Mouse (Mus musculus): ENCODE measurements around the gene Yipf1. TPM values are rescaled to one million over a fixed set of nuclear protein-coding genes. Genes with fewer than 3 reads are reported as not detected.

Yipf1 gene
- polyA plus RNA-seq, 1 experiment from 2014 or later: 84.5 TPM

DNA sequence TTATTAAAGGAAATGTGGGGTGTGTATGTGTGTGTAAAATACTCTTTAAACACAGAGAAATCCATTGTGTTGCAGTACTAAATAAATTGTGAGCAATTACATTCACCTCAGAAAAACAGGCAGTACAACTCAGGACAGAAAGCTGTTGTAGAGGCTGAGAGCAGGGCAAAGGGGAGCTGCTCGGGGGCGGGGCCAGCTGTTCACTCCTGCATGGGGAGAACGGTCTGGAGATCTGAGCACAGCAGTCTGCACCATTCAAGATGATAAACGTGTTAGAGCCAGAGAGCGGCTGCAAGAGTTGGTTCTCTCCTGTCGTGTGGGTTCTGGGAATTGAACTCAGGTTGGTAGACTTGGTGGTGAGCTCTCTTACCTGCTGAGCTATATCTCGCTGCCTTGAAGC, 66.7 kb downstream of the Yipf1 start:
- no peaks in the 10 kb centered on the region for H3K27me3 ChIP-seq (replicated peaks; ENCODE audit: control insufficient read depth, insufficient read depth, low read length)
- ATAC-seq: no peak
- H3K9ac ChIP-seq (ENCODE audit: low read depth, low read length): no peak overlapping the region
- 69% methylated on average over 7 of the region's 7 CpGs for WGBS
- H3K9me3 ChIP-seq (ENCODE audit: control insufficient read depth, low read length): no peaks in the 10 kb centered on the region
- H3K27ac ChIP-seq (ENCODE audit: low read length): no peak overlapping the region
- H3K4me2 ChIP-seq (ENCODE audit: low read depth, low read length): no peak overlapping the region
- H3K4me3 ChIP-seq (ENCODE audit: low read length): no peak overlapping the region
- peaks cover 4% of the 10 kb centered on the region; the same call in 1 of the 2 replicates for H3K36me3 ChIP-seq (ENCODE audit: control insufficient read depth, insufficient read depth, low read length)
- no peaks in the 10 kb centered on the region for H3K4me1 ChIP-seq (ENCODE audit: control insufficient read depth, insufficient read depth, low read length)

DNA sequence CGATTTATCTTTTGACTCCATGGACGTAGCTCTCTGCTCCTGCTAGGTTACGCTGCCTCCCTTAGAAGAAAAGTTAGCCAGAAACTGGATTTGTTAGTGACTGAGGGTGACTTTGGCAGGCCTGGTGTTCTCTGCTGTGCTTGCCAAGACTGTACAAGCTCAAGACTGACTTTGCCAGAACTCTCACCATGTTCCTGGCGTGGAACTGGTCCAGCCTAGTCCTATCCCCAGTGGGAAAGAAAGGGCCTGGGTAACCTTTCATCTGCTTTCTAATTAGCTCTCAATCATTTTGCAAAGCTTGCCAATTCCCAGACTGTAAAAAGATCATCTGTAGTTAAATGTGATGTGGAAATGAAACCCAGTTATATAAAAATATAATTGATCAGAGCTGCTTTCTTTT, 72.9 kb downstream of the Yipf1 start:
- Histone ChIP-seq H3K4me1 (ENCODE audit: control insufficient read depth, insufficient read depth, low read length) (no peaks in the 10 kb centered on the region), H3K4me3 (ENCODE audit: low read length) (no peak overlapping the region), H3K4me2 (ENCODE audit: low read depth, low read length) (no peak overlapping the region), H3K36me3 (ENCODE audit: control insufficient read depth, insufficient read depth, low read length) (peaks cover under 1% of the 10 kb centered on the region), H3K9ac (ENCODE audit: low read depth, low read length) (no peak overlapping the region), H3K27me3 (replicated peaks; ENCODE audit: control insufficient read depth, insufficient read depth, low read length) (no peaks in the 10 kb centered on the region), H3K9me3 (ENCODE audit: control insufficient read depth, low read length) (no peaks in the 10 kb centered on the region), H3K27ac (ENCODE audit: low read length) (no peak overlapping the region)
- WGBS: 92% methylated on average over 4 of the region's 4 CpGs
- no peak for ATAC-seq

DNA sequence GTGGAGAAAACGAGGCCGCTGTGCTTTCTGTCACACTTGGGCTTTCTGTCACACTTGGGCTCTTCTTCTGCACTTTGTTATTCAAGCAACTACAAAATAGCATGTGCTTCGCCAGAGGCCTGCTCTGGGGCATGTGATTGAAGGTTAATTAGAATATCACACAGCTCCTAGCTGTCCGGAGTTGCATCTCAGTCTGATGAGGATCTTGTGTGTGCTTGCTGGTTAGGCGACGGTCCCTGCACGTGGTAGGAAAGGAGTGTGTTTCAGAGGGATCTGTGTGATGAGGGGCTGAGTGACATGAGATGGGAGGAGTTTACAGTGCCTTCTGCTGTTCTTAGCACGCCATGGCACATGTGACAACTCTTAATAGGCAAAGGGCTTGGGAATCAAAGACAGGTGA, 73.3 kb downstream of the Yipf1 start:
- no peaks in the 10 kb centered on the region for H3K4me1 ChIP-seq (ENCODE audit: control insufficient read depth, insufficient read depth, low read length)
- WGBS: 90% methylated on average over 8 of the region's 8 CpGs
- H3K27ac ChIP-seq (ENCODE audit: low read length): no peak overlapping the region
- H3K4me2 ChIP-seq (ENCODE audit: low read depth, low read length): no peak overlapping the region
- H3K4me3 ChIP-seq (ENCODE audit: low read length): no peak overlapping the region
- ATAC-seq: no peak
- H3K9ac ChIP-seq (ENCODE audit: low read depth, low read length): no peak overlapping the region
- H3K27me3 ChIP-seq (replicated peaks; ENCODE audit: control insufficient read depth, insufficient read depth, low read length): no peaks in the 10 kb centered on the region
- no peaks in the 10 kb centered on the region for H3K9me3 ChIP-seq (ENCODE audit: control insufficient read depth, low read length)
- no peaks in the 10 kb centered on the region; the same call in 1 of the 2 replicates for H3K36me3 ChIP-seq (ENCODE audit: control insufficient read depth, insufficient read depth, low read length)

DNA sequence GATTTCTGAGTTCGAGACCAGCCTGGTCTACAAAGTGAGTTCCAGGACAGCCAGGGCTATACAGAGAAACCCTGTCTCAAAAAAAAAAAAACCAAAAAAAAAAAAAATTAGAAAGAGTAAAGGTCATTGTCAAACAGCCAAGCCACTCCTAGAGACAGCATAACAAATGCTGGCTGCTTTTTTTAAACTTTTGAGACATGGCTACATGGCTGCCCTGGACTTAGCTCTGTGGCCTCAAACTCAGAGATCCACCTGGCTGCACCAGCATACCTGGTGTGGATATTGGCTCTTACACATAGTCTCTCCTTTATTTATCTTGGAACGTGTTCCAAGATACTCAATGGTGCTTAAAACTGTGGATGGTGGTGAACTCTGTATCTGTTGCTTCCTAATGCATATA, 74.1 kb downstream of the Yipf1 start:
- Histone ChIP-seq H3K36me3 (ENCODE audit: control insufficient read depth, insufficient read depth, low read length) (peaks cover 3% of the 10 kb centered on the region), H3K4me3 (ENCODE audit: low read length) (no peak overlapping the region), H3K4me1 (ENCODE audit: control insufficient read depth, insufficient read depth, low read length) (no peaks in the 10 kb centered on the region), H3K9me3 (ENCODE audit: control insufficient read depth, low read length) (no peaks in the 10 kb centered on the region), H3K4me2 (ENCODE audit: low read depth, low read length) (no peak overlapping the region), H3K9ac (ENCODE audit: low read depth, low read length) (no peak overlapping the region), H3K27me3 (replicated peaks; ENCODE audit: control insufficient read depth, insufficient read depth, low read length) (no peaks in the 10 kb centered on the region), H3K27ac (ENCODE audit: low read length) (no peak overlapping the region)
- ATAC-seq: no peak
- WGBS: 88% methylated on average over 2 of the region's 2 CpGs

DNA sequence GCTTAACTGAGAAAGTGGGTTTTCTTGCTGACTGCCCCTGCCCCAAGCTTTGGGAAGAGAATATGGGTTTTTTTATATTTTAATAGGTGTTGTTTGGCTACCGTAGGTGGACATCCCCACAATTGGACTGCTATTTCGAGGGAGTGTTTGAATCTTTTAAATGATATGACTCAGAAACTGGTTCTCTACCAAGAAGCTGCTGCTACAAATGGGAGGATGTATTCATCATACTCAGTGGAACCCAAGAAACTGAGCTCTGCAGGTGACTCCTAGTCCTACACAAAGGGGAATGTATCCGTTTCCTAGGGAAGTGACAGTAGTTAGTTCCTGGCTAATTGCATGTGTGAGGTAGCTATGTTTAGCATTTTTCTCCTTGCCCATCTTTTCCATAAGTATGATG, 75.2 kb downstream of the Yipf1 start:
- H3K4me1 ChIP-seq (ENCODE audit: control insufficient read depth, insufficient read depth, low read length): no peaks in the 10 kb centered on the region
- H3K4me2 ChIP-seq (ENCODE audit: low read depth, low read length): no peak overlapping the region
- H3K36me3 ChIP-seq (ENCODE audit: control insufficient read depth, insufficient read depth, low read length): peaks cover 7% of the 10 kb centered on the region
- H3K27ac ChIP-seq (ENCODE audit: low read length): no peak overlapping the region
- 92% methylated on average over 3 of the region's 3 CpGs for WGBS
- H3K27me3 ChIP-seq (replicated peaks; ENCODE audit: control insufficient read depth, insufficient read depth, low read length): no peaks in the 10 kb centered on the region
- no peak overlapping the region for H3K9ac ChIP-seq (ENCODE audit: low read depth, low read length)
- no peak for ATAC-seq
- no peak overlapping the region for H3K4me3 ChIP-seq (ENCODE audit: low read length)
- no peaks in the 10 kb centered on the region for H3K9me3 ChIP-seq (ENCODE audit: control insufficient read depth, low read length)

DNA sequence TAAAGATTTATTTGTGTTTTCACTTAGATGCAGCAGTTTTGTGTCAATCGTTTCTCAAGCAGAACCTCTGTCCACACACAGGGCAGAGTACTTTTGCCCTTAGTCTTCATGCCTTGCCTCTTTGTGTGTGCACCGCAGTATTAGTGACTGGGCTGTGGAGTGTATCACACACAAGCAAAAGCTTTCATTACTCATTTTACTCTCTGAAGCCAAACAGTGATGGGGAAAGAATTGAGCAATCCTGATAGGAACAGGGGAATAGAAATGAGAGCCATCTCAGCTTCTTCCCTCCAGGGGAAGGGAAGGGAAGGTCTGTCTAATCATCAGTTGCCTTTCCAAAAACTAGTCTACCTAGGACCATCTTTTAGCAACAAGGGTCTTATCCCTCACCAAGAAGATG, 79.6 kb downstream of the Yipf1 start:
- no peak overlapping the region for H3K4me2 ChIP-seq (ENCODE audit: low read depth, low read length)
- H3K27me3 ChIP-seq (replicated peaks; ENCODE audit: control insufficient read depth, insufficient read depth, low read length): no peaks in the 10 kb centered on the region
- no peaks in the 10 kb centered on the region for H3K9me3 ChIP-seq (ENCODE audit: control insufficient read depth, low read length)
- WGBS: 93% methylated on average over 2 of the region's 2 CpGs
- no peak overlapping the region for H3K4me3 ChIP-seq (ENCODE audit: low read length)
- H3K4me1 ChIP-seq (ENCODE audit: control insufficient read depth, insufficient read depth, low read length): no peaks in the 10 kb centered on the region
- H3K36me3 ChIP-seq (ENCODE audit: control insufficient read depth, insufficient read depth, low read length): peaks cover 12% of the 10 kb centered on the region
- no peak for ATAC-seq
- H3K9ac ChIP-seq (ENCODE audit: low read depth, low read length): no peak overlapping the region
- H3K27ac ChIP-seq (ENCODE audit: low read length): no peak overlapping the region

Other genes starting within 250 kb of the Yipf1 start
- gene Mrpl37, start 247.5 kb upstream of the Yipf1 start, polyA plus RNA-seq (2015; fragmentation: Nextera tagmentation; extraction: Ambion mirVana): 112 and 117 TPM in 2 replicates
- gene Cyb5rl, start 247.4 kb upstream of the Yipf1 start, polyA plus RNA-seq (2015; fragmentation: Nextera tagmentation; extraction: Ambion mirVana): 7.2 and 7.7 TPM in 2 replicates
- not detected in 2 replicates for gene Cdcp2, start 217.5 kb upstream of the Yipf1 start, polyA plus RNA-seq (2015; fragmentation: Nextera tagmentation; extraction: Ambion mirVana)
- 449 TPM in 2 replicates for gene Tmem59, start 136.0 kb upstream of the Yipf1 start, polyA plus RNA-seq (2015; fragmentation: Nextera tagmentation; extraction: Ambion mirVana)
- gene Tceanc2, start 135.2 kb upstream of the Yipf1 start, polyA plus RNA-seq (2015; fragmentation: Nextera tagmentation; extraction: Ambion mirVana): 17.6 and 19.4 TPM in 2 replicates
- gene Ldlrad1, start 105.2 kb upstream of the Yipf1 start, polyA plus RNA-seq (2015; fragmentation: Nextera tagmentation; extraction: Ambion mirVana): not detected in 2 replicates
- 48.3 and 49.6 TPM in 2 replicates for gene Lrrc42, start 60.8 kb upstream of the Yipf1 start, polyA plus RNA-seq (2015; fragmentation: Nextera tagmentation; extraction: Ambion mirVana)
- gene Hspb11, start 60.8 kb upstream of the Yipf1 start, polyA plus RNA-seq (2015; fragmentation: Nextera tagmentation; extraction: Ambion mirVana): 22.6 and 26.7 TPM in 2 replicates
- 3.3 and 5.2 TPM in 2 replicates for gene Dio1, start 7.2 kb upstream of the Yipf1 start, polyA plus RNA-seq (2015; fragmentation: Nextera tagmentation; extraction: Ambion mirVana)
- 24.8 and 26.4 TPM in 2 replicates for gene Ndc1, start 53.4 kb downstream of the Yipf1 start, polyA plus RNA-seq (2015; fragmentation: Nextera tagmentation; extraction: Ambion mirVana)
- 0.31 and 0.32 TPM in 2 replicates for gene Glis1, start 120.2 kb downstream of the Yipf1 start, polyA plus RNA-seq (2015; fragmentation: Nextera tagmentation; extraction: Ambion mirVana)

Data from intestine, embryonic 16.5 days (tissue).